Mouse (Mus musculus) neural tube, postnatal 0 days (tissue): ENCODE measurements around the gene Pbx2. TPM values are rescaled to one million over a fixed set of nuclear protein-coding genes. Genes with fewer than 3 reads are reported as not detected.

Experiments
- polyA plus RNA-seq: library from polyadenylated mRNA; unstranded; fragments of >200 nt; fragmentation: Nextera tagmentation; extraction: Ambion mirVana; gene quantifications from 2 replicates; pipeline ENCODE4 v1.2.1, GENCODE M21; 2015

Gene Pbx2
- 8.9 and 10.0 TPM in 2 replicates for polyA plus RNA-seq

GRCm38 (mm10) chr17:34591029-34591993 is at the start of gene Pbx2:
TSS of gene Pbx2 (plus strand) at chr17:34591266.

DNA sequence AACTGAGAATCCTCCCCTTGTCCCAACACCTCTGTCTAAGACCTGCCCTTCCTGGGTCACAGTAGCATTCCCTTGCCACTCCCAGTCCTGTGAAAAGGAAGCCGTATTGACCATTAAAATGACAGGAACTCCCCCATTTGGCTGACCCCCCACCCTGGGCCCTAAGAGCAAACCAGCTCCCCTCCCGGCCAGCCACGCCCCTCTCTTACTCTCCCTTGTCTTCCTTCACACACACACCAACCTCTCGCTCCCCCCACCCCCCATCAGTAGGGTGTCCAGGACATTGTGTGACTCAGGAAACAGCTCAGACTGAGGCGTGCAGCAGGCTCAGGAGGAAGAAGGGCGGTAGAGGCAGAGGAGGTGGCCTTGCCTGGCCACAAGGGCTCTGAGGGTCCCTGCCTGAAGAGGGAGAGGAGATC is 27.1 kb upstream of the Pbx2 start, which contains the start of gene Notch4:
Gene Notch4 (plus strand): TSS at position 266 of the 419 bp plus-strand sequence.

DNA sequence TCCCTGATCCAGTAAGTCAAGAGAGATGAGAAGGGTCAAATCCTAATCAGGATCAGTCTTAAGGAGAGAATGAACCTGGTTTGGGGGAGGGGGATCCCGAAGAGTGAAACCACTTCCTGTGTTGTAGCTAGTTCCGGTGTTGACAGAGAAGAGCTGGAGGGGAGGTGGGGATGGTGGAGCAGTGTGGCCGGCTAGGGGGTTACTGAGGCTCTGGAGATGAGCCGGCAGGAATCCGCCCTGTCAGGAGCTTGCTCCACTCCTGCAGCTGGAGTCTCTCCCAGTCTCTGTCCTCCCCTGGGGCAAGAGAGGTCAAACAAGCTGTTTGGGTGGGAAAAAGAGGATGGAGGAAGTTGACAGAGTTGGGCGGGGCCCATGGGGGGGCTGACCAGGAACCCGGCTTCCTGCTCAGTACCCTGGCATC is 1.4 kb upstream of the Pbx2 start, which contains the start of gene Gpsm3:
Gene Gpsm3 (plus strand): TSS at position 126 of the 421 bp plus-strand sequence.

GRCm38 (mm10) chr17:34597566-34598095 is 6.6 kb downstream of the Pbx2 start, which contains the start of gene Ager:
TSS of gene Ager (plus strand) at chr17:34597862.

GRCm38 (mm10) chr17:34603375-34604060 is 12.5 kb downstream of the Pbx2 start, which contains the start of gene Rnf5:
TSS of gene Rnf5 (minus strand) at chr17:34603690.

GRCm38 (mm10) chr17:34604061-34604508 is 13.0 kb downstream of the Pbx2 start, which contains the start of gene Agpat1:
TSS of gene Agpat1 (plus strand) at chr17:34604262.

DNA sequence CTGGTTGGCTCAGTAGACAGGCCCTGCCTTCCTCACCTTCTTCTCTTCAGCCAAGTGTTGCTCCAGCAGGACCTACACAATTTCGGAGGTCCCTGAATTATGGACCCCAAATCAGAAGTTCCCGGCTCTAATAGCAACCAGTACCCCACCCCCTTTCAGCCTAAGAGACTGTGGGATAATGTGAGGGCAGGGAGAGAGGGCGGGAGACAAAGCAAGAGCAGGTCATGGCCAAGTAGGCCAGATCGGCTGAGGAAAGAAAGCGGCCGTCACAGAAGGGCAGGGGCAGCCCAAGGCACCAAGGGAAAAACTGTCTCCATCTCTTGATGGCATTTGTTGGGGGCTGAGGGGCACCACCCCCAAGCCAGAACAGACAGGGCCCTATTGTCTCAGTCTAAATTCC is 24.8 kb downstream of the Pbx2 start, which contains the start of gene Egfl8:
Gene Egfl8 (minus strand): TSS at position 101 of the 400 bp plus-strand sequence.

GRCm38 (mm10) chr17:34627943-34628643 is 37.0 kb downstream of the Pbx2 start, which contains the start of gene Ppt2:
TSS of gene Ppt2 (minus strand) at chr17:34628510.

DNA sequence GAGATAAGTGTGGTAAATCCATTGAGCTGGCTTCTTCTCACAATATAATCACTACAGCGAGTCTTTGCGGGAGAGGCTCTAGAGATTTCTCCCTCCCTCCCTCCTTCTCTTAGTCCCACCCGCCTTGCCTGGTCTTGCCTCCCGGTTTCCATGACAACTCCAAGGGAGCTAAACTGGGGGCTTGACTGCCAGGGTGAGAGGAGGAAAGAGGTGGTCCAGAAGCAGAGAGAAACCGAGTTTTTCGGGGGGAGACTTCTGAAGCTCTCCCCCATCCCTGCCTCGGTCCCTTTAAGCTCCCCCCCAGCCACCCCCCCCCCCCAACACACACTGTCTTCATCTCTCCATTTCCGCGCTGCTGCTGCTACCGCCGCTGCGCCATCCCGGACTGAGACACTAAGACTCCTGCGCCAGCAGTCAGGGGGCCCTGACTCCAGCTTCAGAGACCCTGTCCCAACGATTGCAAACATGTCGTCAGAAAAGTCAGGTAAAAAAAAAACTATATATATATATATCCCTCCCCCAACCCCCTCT is 38.2 kb downstream of the Pbx2 start, which contains the start of gene Prrt1:
Gene Prrt1 (plus strand): TSS at position 313 of the 531 bp plus-strand sequence.

DNA sequence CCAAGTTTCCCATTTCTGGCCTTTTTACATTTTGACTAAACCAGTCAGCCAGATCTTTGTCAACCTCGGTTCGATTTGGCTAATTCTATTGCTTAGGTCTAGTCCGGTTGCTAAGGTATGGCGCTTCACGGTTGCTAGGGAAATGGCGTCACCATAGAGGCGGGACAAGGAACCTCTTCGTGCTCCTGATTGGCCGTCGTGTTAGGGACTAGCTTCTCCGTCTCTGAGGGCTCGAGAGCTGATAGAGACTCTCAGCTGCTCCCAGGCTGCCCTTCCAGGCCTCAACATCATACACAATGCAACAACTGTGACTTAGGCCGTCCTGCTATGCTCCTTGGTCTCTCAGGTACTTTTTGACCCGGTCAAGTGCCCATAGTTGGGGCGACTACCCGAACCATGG is 53.5 kb downstream of the Pbx2 start, which contains the start of gene Fkbpl:
Gene Fkbpl (plus strand): TSS at position 157 of the 400 bp plus-strand sequence.

Other genes starting within 250 kb of the Pbx2 start
- not detected in 2 replicates for gene Btnl2, start 236.4 kb upstream of the Pbx2 start, polyA plus RNA-seq
- gene Btnl1, start 214.1 kb upstream of the Pbx2 start, polyA plus RNA-seq = not detected in 2 replicates
- 5.3 and 6.1 TPM in 2 replicates for gene BC051142, start 192.4 kb upstream of the Pbx2 start, polyA plus RNA-seq
- gene Btnl4, start 113.9 kb upstream of the Pbx2 start, polyA plus RNA-seq = not detected in 2 replicates
- gene Btnl6, start 73.9 kb upstream of the Pbx2 start, polyA plus RNA-seq = not detected in 2 replicates
- gene Notch4, start 27.0 kb upstream of the Pbx2 start, polyA plus RNA-seq = 4.4 and 6.3 TPM in 2 replicates
- gene Gpsm3, start 1.5 kb upstream of the Pbx2 start, polyA plus RNA-seq = 5.5 and 6.8 TPM in 2 replicates
- 1.5 and 2.5 TPM in 2 replicates for gene Ager, start 6.6 kb downstream of the Pbx2 start, polyA plus RNA-seq
- gene Rnf5, start 12.4 kb downstream of the Pbx2 start, polyA plus RNA-seq = 231 and 242 TPM in 2 replicates
- gene Agpat1, start 13.0 kb downstream of the Pbx2 start, polyA plus RNA-seq = 109 and 123 TPM in 2 replicates
- 23.9 and 34.3 TPM in 2 replicates for gene Egfl8, start 24.7 kb downstream of the Pbx2 start, polyA plus RNA-seq
- 20.3 and 21.8 TPM in 2 replicates for gene Ppt2, start 37.2 kb downstream of the Pbx2 start, polyA plus RNA-seq
- 7.6 and 8.8 TPM in 2 replicates for gene Prrt1, start 38.3 kb downstream of the Pbx2 start, polyA plus RNA-seq
- gene Fkbpl, start 53.5 kb downstream of the Pbx2 start, polyA plus RNA-seq = 14.2 and 16.1 TPM in 2 replicates
- 73.3 and 80.3 TPM in 2 replicates for gene Atf6b, start 55.9 kb downstream of the Pbx2 start, polyA plus RNA-seq
- 0.84 and 1.1 TPM in 2 replicates for gene Tnxb, start 79.3 kb downstream of the Pbx2 start, polyA plus RNA-seq
- 2.0 and 2.5 TPM in 2 replicates for gene C4b, start 152.6 kb downstream of the Pbx2 start, polyA plus RNA-seq
- not detected in 2 replicates for gene Cyp21a1, start 213.3 kb downstream of the Pbx2 start, polyA plus RNA-seq
- 39.4 and 46.3 TPM in 2 replicates for gene Stk19, start 245.7 kb downstream of the Pbx2 start, polyA plus RNA-seq
- 40.6 and 50.7 TPM in 2 replicates for gene Dxo, start 245.8 kb downstream of the Pbx2 start, polyA plus RNA-seq